Mouse (Mus musculus): ENCODE measurements at regions not wholly inside any gene's neighbourhood (a gene's known extent, or its start where the extent isn't known, plus 50 kb on each side); places are given as distances from the start of the nearest gene placed in this dataset.

- no peak for TF ChIP-seq CTCF (conservative IDR thresholded peaks at IDR 0.05; ENCODE audit: insufficient read depth, insufficient read length, low read depth, low read length)
- no peak for TF ChIP-seq POLR2A (IDR thresholded peaks at IDR 0.05; ENCODE audit: low read depth, low read length)
Measured at GRCm38 (mm10) chr3:121593143-121593542, 60.9 kb upstream of the Slc44a3 start.

Measured in kidney, adult 2 months (tissue).